Mouse (Mus musculus): ENCODE data around the gene Ms4a18. TPM values are rescaled to one million over a fixed set of nuclear protein-coding genes. Genes with fewer than 3 reads are reported as not detected.

The Ms4a18 gene
- polyA plus RNA-seq, 1 experiment from 2014 or later = not detected

- Histone ChIP-seq H3K4me2 (ENCODE audit: low read length) (no peak overlapping the region), H3K9me3 (replicated peaks; ENCODE audit: low read length) (no peaks in the 10 kb centered on the region), H3K4me3 (replicated peaks; ENCODE audit: low read depth, low read length) (no peak overlapping the region), H3K4me1 (replicated peaks; ENCODE audit: insufficient read depth, low read length) (no peaks in the 10 kb centered on the region), H3K36me3 (ENCODE audit: insufficient read depth, low read length) (no peaks in the 10 kb centered on the region), H3K27ac (no peak overlapping the region), H3K27me3 (ENCODE audit: insufficient read depth, low read length) (no peaks in the 10 kb centered on the region), H3K9ac (ENCODE audit: low read depth, low read length) (no peak overlapping the region)
- DNase-seq (ENCODE audit: low spot score) = no peak
- no peak for TF ChIP-seq CTCF (IDR thresholded peaks at IDR 0.05; ENCODE audit: low read depth)
- no peak for ATAC-seq (replicated peaks; ENCODE audit: low FRiP score, low read depth)
Observed at GRCm38 (mm10) chr19:11022382-11022781, 4.6 kb upstream of the Ms4a18 start.

DNA sequence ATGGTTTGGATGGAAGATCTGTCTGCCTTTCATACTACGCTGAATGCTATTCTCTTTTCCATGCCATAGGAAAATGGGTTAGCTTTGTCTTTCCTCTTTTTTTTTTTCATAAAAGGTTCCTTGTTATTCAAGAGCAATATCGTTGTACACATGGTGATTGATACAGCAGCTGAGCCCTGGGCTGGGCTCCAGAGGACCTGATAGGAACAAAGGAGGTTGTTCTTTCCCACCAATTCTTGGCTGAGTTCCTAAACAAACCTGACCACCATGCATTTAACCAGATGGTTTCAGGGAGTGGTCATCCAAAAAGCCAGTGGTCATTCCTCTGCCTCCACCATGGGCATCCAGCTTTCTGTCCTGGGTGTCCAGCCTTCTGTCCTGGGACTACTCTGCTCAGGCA is 580 bp downstream of the Ms4a18 start:
- H3K4me2 ChIP-seq (ENCODE audit: low read length) = no peak overlapping the region
- DNase-seq (ENCODE audit: low spot score) (no peak), ATAC-seq (replicated peaks; ENCODE audit: low FRiP score, low read depth) (no peak)

GRCm38 (mm10) chr19:11015998-11016397 is 1.8 kb downstream of the Ms4a18 start:
- TF ChIP-seq CTCF (IDR thresholded peaks at IDR 0.05; ENCODE audit: low read depth) = no peak
- H3K4me1 ChIP-seq (replicated peaks; ENCODE audit: insufficient read depth, low read length) = no peaks in the 10 kb centered on the region
- ATAC-seq (replicated peaks; ENCODE audit: low FRiP score, low read depth) = no peak
- DNase-seq (ENCODE audit: low spot score) = no peak
- H3K4me2 ChIP-seq (ENCODE audit: low read length) = no peak overlapping the region
- H3K27me3 ChIP-seq (ENCODE audit: insufficient read depth, low read length) = no peaks in the 10 kb centered on the region
- H3K36me3 ChIP-seq (ENCODE audit: insufficient read depth, low read length) = no peaks in the 10 kb centered on the region
- no peak overlapping the region for H3K4me3 ChIP-seq (replicated peaks; ENCODE audit: low read depth, low read length)
- no peak overlapping the region for H3K9ac ChIP-seq (ENCODE audit: low read depth, low read length)
- H3K27ac ChIP-seq = no peak overlapping the region
- no peaks in the 10 kb centered on the region for H3K9me3 ChIP-seq (replicated peaks; ENCODE audit: low read length)
- 89% methylated on average over 1 of the region's 1 CpGs for WGBS

More for the DNA sequence above, 580 bp downstream of the Ms4a18 start:
- Histone ChIP-seq H3K9me3 (replicated peaks; ENCODE audit: low read length) (no peaks in the 10 kb centered on the region), H3K4me1 (replicated peaks; ENCODE audit: insufficient read depth, low read length) (no peaks in the 10 kb centered on the region), H3K9ac (ENCODE audit: low read depth, low read length) (no peak overlapping the region), H3K36me3 (ENCODE audit: insufficient read depth, low read length) (no peaks in the 10 kb centered on the region), H3K27me3 (ENCODE audit: insufficient read depth, low read length) (no peaks in the 10 kb centered on the region), H3K4me3 (replicated peaks; ENCODE audit: low read depth, low read length) (no peak overlapping the region), H3K27ac (no peak overlapping the region)
- TF ChIP-seq CTCF (IDR thresholded peaks at IDR 0.05; ENCODE audit: low read depth) = no peak
- 81% methylated on average over 2 of the region's 2 CpGs for WGBS

GRCm38 (mm10) chr19:11015468-11015867 is 2.4 kb downstream of the Ms4a18 start:
- ATAC-seq (replicated peaks; ENCODE audit: low FRiP score, low read depth) (no peak), DNase-seq (ENCODE audit: low spot score) (no peak)
- no peaks in the 10 kb centered on the region for H3K36me3 ChIP-seq (ENCODE audit: insufficient read depth, low read length)
- H3K9me3 ChIP-seq (replicated peaks; ENCODE audit: low read length) = no peaks in the 10 kb centered on the region
- no peak overlapping the region for H3K27ac ChIP-seq
- TF ChIP-seq CTCF (IDR thresholded peaks at IDR 0.05; ENCODE audit: low read depth) = no peak
- no peaks in the 10 kb centered on the region for H3K27me3 ChIP-seq (ENCODE audit: insufficient read depth, low read length)
- no peak overlapping the region for H3K4me3 ChIP-seq (replicated peaks; ENCODE audit: low read depth, low read length)
- no peak overlapping the region for H3K4me2 ChIP-seq (ENCODE audit: low read length)
- no peak overlapping the region for H3K9ac ChIP-seq (ENCODE audit: low read depth, low read length)
- H3K4me1 ChIP-seq (replicated peaks; ENCODE audit: insufficient read depth, low read length) = no peaks in the 10 kb centered on the region

DNA sequence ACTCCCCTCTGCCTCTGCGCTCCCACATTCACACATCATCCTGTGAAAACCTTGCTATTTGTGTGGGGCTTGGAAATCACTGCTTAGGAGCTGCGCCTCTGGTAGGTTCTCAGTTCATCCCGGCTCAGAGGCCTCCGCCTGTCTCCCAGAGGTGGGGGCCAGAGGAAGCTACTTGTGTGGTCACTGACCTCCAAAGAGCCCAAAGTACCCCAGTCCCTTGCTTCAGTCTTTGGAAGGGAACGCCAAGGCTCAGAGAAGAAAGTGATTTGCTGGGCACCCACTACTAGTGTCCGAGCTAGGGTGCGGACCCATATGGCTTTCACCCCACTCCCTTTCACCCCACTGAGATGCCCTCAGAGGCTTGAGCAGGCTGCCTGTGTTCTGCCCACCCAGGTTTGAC is 24.7 kb downstream of the Ms4a18 start, which contains the start of gene Ms4a15:
Gene Ms4a15, minus strand, starts transcription at position 101 of the 400 bp plus-strand sequence.
- WGBS = 88% methylated on average over 7 of the region's 7 CpGs
- no peaks in the 10 kb centered on the region for H3K27me3 ChIP-seq (ENCODE audit: insufficient read depth, low read length)
- no peaks in the 10 kb centered on the region for H3K4me1 ChIP-seq (replicated peaks; ENCODE audit: insufficient read depth, low read length)
- H3K9ac ChIP-seq (ENCODE audit: low read depth, low read length) = no peak within 1 kb of the TSS
- no peak for TF ChIP-seq CTCF (IDR thresholded peaks at IDR 0.05; ENCODE audit: low read depth)
- H3K4me3 ChIP-seq (replicated peaks; ENCODE audit: low read depth, low read length) = no peak within 1 kb of the TSS
- H3K27ac ChIP-seq = no peak within 1 kb of the TSS
- no peak within 1 kb of the TSS for H3K4me2 ChIP-seq (ENCODE audit: low read length)
- no peaks in the 10 kb centered on the region for H3K36me3 ChIP-seq (ENCODE audit: insufficient read depth, low read length)
- DNase-seq (ENCODE audit: low spot score) (no peak), ATAC-seq (replicated peaks; ENCODE audit: low FRiP score, low read depth) (no peak)
- no peaks in the 10 kb centered on the region for H3K9me3 ChIP-seq (replicated peaks; ENCODE audit: low read length)

DNA sequence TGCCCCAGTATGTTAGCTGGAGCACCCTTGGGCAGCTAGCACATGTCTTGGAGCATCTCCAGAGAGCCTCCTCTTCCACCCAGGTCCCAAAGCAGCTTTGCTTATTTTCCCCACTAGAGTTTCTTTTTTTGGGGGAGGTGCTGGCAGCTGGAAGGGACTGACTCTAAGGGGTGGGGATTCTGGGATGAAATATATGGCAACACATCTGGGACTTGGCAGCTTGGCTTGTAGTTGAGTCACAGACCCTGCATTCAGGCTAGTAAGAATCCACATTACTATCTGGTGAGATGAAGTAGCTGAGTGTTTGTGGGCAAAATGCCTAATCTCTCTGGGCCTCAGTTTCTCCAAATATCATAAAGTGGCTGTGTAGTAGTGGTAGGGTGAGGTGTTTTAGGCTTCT is 25.9 kb downstream of the Ms4a18 start:
- H3K4me2 ChIP-seq (ENCODE audit: low read length) = no peak overlapping the region
- ATAC-seq (replicated peaks; ENCODE audit: low FRiP score, low read depth) = no peak
- H3K9ac ChIP-seq (ENCODE audit: low read depth, low read length) = no peak overlapping the region
- H3K27me3 ChIP-seq (ENCODE audit: insufficient read depth, low read length) = no peaks in the 10 kb centered on the region
- no peak overlapping the region for H3K27ac ChIP-seq
- no peaks in the 10 kb centered on the region for H3K4me1 ChIP-seq (replicated peaks; ENCODE audit: insufficient read depth, low read length)
- H3K9me3 ChIP-seq (replicated peaks; ENCODE audit: low read length) = no peaks in the 10 kb centered on the region
- TF ChIP-seq CTCF (IDR thresholded peaks at IDR 0.05; ENCODE audit: low read depth) = no peak
- H3K36me3 ChIP-seq (ENCODE audit: insufficient read depth, low read length) = no peaks in the 10 kb centered on the region
- DNase-seq (ENCODE audit: low spot score) = no peak
- H3K4me3 ChIP-seq (replicated peaks; ENCODE audit: low read depth, low read length) = no peak overlapping the region

GRCm38 (mm10) chr19:10990751-10991150 is 27.1 kb downstream of the Ms4a18 start:
- ATAC-seq (replicated peaks; ENCODE audit: low FRiP score, low read depth) (no peak), DNase-seq (ENCODE audit: low spot score) (no peak)
- Histone ChIP-seq H3K4me1 (replicated peaks; ENCODE audit: insufficient read depth, low read length) (no peaks in the 10 kb centered on the region), H3K4me2 (ENCODE audit: low read length) (no peak overlapping the region), H3K36me3 (ENCODE audit: insufficient read depth, low read length) (no peaks in the 10 kb centered on the region), H3K4me3 (replicated peaks; ENCODE audit: low read depth, low read length) (no peak overlapping the region), H3K9me3 (replicated peaks; ENCODE audit: low read length) (no peaks in the 10 kb centered on the region), H3K9ac (ENCODE audit: low read depth, low read length) (no peak overlapping the region), H3K27ac (no peak overlapping the region), H3K27me3 (ENCODE audit: insufficient read depth, low read length) (no peaks in the 10 kb centered on the region)
- no peak for TF ChIP-seq CTCF (IDR thresholded peaks at IDR 0.05; ENCODE audit: low read depth)
- 18% methylated on average over 1 of the region's 1 CpGs for WGBS
